Mouse (Mus musculus): ENCODE results near the gene Alx3.

DNA sequence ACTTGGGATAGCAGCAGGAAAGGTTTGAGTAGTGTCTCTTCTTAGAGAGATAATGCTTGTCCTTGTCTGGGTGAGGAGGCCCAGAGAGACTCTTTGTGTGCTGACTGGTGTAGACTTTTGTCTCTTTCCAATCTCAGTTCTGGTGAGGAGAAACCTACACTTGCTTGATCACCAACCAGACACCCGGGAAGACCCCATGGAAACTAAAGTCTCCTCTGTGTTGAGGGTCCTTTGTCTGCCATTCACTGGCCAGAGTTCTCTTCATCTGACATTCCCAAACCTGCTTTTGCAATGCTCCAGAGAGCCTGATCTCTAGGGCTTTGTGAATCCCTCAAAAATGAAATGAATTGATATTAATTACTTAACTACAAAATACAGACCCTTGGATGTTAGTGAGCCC lies 10.9 kb upstream of the Alx3 start:
- no peak for TF ChIP-seq CTCF (IDR thresholded peaks at IDR 0.05; ENCODE audit: low read depth)
- TF ChIP-seq EP300 (IDR thresholded peaks at IDR 0.05; ENCODE audit: low read depth), result no peak
